Mouse (Mus musculus): ENCODE data around the gene Hoxd9. TPM values are rescaled to one million over a fixed set of nuclear protein-coding genes. Genes with fewer than 3 reads are reported as not detected.

Gene Hoxd9
- polyA plus RNA-seq, 1 experiment from 2014 or later = 17.8 TPM

DNA sequence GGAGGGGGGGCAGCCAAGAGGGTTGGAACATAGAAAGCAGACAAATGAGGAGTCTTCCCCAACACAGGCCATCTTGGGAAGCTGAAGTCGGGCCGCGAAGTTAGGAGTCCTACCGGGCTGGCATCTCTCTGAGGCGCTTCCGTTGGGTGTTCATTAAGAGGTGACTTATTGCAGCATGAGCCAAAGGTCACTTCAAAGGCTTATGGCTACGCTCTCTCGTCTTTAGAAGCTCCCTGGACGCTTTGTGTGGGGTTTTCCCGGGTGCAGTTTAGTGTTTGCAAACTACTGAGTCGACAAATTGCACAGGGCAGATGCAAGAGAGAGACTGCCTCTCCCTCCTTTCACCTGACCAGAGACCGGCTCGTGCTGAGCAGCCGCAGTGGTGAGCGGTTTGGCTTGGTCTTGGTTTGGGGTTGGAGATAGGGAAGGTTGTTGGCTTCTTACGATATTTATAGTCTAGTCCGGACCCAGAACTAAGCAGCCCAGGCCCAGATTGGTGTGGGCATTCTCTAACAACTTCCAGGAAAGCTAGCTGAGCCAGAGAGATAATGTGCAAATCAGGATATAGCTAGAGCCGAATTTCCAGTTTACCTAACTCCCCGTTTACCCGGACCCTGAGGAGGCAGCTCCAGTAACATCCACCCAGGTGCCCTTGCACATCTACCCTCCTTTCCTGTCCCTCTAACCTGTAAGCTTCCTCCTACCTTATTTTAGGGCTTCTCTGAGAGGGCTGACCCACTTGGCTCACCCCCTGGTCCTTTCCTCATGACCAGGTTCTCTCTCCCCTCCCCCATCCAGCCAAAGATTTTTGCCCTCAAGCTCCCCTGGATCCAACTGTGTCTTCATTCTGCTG is 41.3 kb downstream of the Hoxd9 start:
- Histone ChIP-seq H3K27me3 (peaks cover 95% of the 10 kb centered on the region), H3K9me3 (no peaks in the 10 kb centered on the region), H3K27ac (no peak overlapping the region), H3K36me3 (no peaks in the 10 kb centered on the region), H3K4me2 (no peak overlapping the region), H3K4me3 (replicated peaks) (no peak overlapping the region; the same call in 1 of the 2 replicates), H3K4me1 (replicated peaks) (peaks cover 61% of the 10 kb centered on the region), H3K9ac (replicated peaks) (no peak overlapping the region)
- 1% methylated on average over 20 of the region's 20 CpGs for WGBS
- ATAC-seq (ENCODE audit: insufficient number of reproducible peaks, insufficient read depth, low FRiP score, low TSS enrichment, low read depth) = no peak

DNA sequence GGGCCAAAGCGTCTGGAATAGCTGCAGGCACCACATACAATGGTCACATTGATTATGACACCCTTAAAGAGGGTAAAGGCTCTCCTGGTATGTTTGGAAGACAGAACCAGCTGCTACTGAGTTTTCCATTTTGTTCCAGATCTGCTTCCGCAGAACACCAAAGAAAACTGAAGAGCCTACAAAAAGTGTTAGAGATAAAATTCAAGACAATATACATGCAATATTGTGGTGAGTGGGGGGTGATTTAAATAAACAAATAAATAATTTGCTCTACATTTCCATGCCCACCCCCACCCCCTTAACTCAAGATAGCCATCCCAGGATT is 41.9 kb downstream of the Hoxd9 start:
- ATAC-seq (ENCODE audit: insufficient number of reproducible peaks, insufficient read depth, low FRiP score, low TSS enrichment, low read depth) = no peak
- H3K27me3 ChIP-seq = peaks cover 96% of the 10 kb centered on the region
- H3K9ac ChIP-seq (replicated peaks) = no peak overlapping the region
- H3K4me3 ChIP-seq (replicated peaks) = no peak overlapping the region
- H3K9me3 ChIP-seq = no peaks in the 10 kb centered on the region
- no peak overlapping the region for H3K4me2 ChIP-seq
- no peaks in the 10 kb centered on the region for H3K36me3 ChIP-seq
- WGBS = 8% methylated on average over 2 of the region's 2 CpGs
- no peak overlapping the region for H3K27ac ChIP-seq
- H3K4me1 ChIP-seq (replicated peaks) = peaks cover 58% of the 10 kb centered on the region

- ATAC-seq (ENCODE audit: insufficient number of reproducible peaks, insufficient read depth, low FRiP score, low TSS enrichment, low read depth) = no peak
- Histone ChIP-seq H3K27ac (no peak overlapping the region), H3K27me3 (peaks cover 96% of the 10 kb centered on the region), H3K36me3 (no peaks in the 10 kb centered on the region), H3K9me3 (no peaks in the 10 kb centered on the region), H3K4me2 (peak overlapping the region; percentile 43), H3K9ac (replicated peaks) (no peak overlapping the region), H3K4me3 (replicated peaks) (no peak overlapping the region), H3K4me1 (replicated peaks) (peaks cover 54% of the 10 kb centered on the region)
- WGBS = 3% methylated on average over 14 of the region's 14 CpGs
Observed at GRCm38 (mm10) chr2:74739869-74740268, 42.3 kb downstream of the Hoxd9 start.

DNA sequence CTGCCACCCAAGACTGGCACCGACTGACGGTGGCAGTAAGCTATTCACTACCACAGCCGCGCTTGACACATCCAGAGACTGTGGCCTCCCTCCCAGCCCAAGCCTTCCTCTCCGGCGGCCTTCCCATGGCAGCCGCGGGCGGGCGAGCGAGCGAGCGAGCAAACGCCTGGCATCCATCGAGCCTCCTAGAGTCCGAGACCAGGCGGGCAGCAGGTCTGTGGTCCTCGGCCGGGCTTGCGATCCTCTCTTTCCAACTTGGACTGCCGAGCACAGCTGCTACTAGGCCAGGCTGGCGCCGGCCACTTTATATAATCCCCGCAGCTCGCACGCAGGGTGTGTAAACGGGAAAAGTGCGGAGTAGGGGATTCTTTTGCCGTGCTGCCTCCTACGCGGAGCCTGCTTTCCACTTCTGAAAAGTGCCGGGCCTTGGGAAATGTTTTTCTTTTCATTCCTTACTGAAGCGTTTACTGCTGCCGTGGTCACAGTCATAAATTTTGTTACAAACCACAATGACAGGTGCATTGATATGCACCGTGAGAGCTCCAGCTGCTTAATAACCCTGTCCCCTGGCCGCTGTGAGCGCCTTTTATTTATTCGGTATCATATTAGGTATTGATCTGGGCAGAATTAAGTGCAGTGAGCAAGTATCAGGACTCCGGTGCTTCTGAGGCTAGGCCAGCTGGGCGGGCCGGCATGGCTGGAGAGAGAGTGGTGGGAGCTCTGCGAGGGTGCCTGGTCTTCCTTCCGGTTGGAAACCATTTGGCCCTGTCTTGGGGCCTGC is 43.0 kb downstream of the Hoxd9 start:
- Histone ChIP-seq H3K4me3 (replicated peaks) (peak overlapping the region; percentile 22; the same call in 1 of the 2 replicates), H3K9ac (replicated peaks) (no peak overlapping the region), H3K27me3 (peaks cover 96% of the 10 kb centered on the region), H3K4me2 (peak overlapping the region; percentile 43), H3K4me1 (replicated peaks) (peaks cover 50% of the 10 kb centered on the region), H3K9me3 (no peaks in the 10 kb centered on the region), H3K36me3 (no peaks in the 10 kb centered on the region), H3K27ac (no peak overlapping the region)
- ATAC-seq (ENCODE audit: insufficient number of reproducible peaks, insufficient read depth, low FRiP score, low TSS enrichment, low read depth) = no peak
- WGBS = under 1% methylated on average over 43 of the region's 43 CpGs

- Histone ChIP-seq H3K27ac (no peak overlapping the region), H3K9ac (replicated peaks) (no peak overlapping the region), H3K4me3 (replicated peaks) (no peak overlapping the region), H3K36me3 (no peaks in the 10 kb centered on the region), H3K4me1 (replicated peaks) (peaks cover 43% of the 10 kb centered on the region), H3K4me2 (no peak overlapping the region), H3K27me3 (peaks cover 96% of the 10 kb centered on the region), H3K9me3 (no peaks in the 10 kb centered on the region)
- 47% methylated on average over 2 of the region's 3 CpGs for WGBS
- no peak for ATAC-seq (ENCODE audit: insufficient number of reproducible peaks, insufficient read depth, low FRiP score, low TSS enrichment, low read depth)
Observed at GRCm38 (mm10) chr2:74741252-74741978, 43.9 kb downstream of the Hoxd9 start.

GRCm38 (mm10) chr2:74741979-74742277 is 44.4 kb downstream of the Hoxd9 start:
- Histone ChIP-seq H3K9me3 (no peaks in the 10 kb centered on the region), H3K36me3 (no peaks in the 10 kb centered on the region), H3K4me2 (no peak overlapping the region), H3K9ac (replicated peaks) (no peak overlapping the region), H3K27ac (no peak overlapping the region), H3K4me1 (replicated peaks) (peaks cover 47% of the 10 kb centered on the region), H3K27me3 (peaks cover 96% of the 10 kb centered on the region), H3K4me3 (replicated peaks) (no peak overlapping the region)
- ATAC-seq (ENCODE audit: insufficient number of reproducible peaks, insufficient read depth, low FRiP score, low TSS enrichment, low read depth) = no peak

- H3K4me3 ChIP-seq (replicated peaks) = no peak overlapping the region; the same call in 1 of the 2 replicates
- no peaks in the 10 kb centered on the region for H3K36me3 ChIP-seq
- H3K4me1 ChIP-seq (replicated peaks) = peaks cover 28% of the 10 kb centered on the region
- H3K9ac ChIP-seq (replicated peaks) = no peak overlapping the region
- H3K27me3 ChIP-seq = peaks cover 94% of the 10 kb centered on the region
- no peak for ATAC-seq (ENCODE audit: insufficient number of reproducible peaks, insufficient read depth, low FRiP score, low TSS enrichment, low read depth)
- no peaks in the 10 kb centered on the region for H3K9me3 ChIP-seq
- H3K4me2 ChIP-seq = peak overlapping the region; percentile 41; the same call in 1 of the 2 replicates
- 11% methylated on average over 6 of the region's 6 CpGs for WGBS
- no peak overlapping the region for H3K27ac ChIP-seq
Observed at GRCm38 (mm10) chr2:74745540-74746297, 48.2 kb downstream of the Hoxd9 start.

GRCm38 (mm10) chr2:74746298-74746921 is 48.9 kb downstream of the Hoxd9 start:
- no peak overlapping the region for H3K9ac ChIP-seq (replicated peaks)
- H3K4me2 ChIP-seq = peak overlapping the region; percentile 41
- WGBS = 3% methylated on average over 58 of the region's 58 CpGs

GRCm38 (mm10) chr2:74747006-74747405 is 49.5 kb downstream of the Hoxd9 start:
- 6% methylated on average over 24 of the region's 24 CpGs for WGBS
- H3K4me1 ChIP-seq (replicated peaks) = peaks cover 23% of the 10 kb centered on the region
- H3K27ac ChIP-seq = no peak overlapping the region
- no peaks in the 10 kb centered on the region for H3K9me3 ChIP-seq
- ATAC-seq (ENCODE audit: insufficient number of reproducible peaks, insufficient read depth, low FRiP score, low TSS enrichment, low read depth) = no peak
- H3K4me3 ChIP-seq (replicated peaks) = peak overlapping the region; percentile 30
- H3K27me3 ChIP-seq = peaks cover 94% of the 10 kb centered on the region
- H3K4me2 ChIP-seq = peak overlapping the region; percentile 41
- no peak overlapping the region for H3K9ac ChIP-seq (replicated peaks)
- no peaks in the 10 kb centered on the region for H3K36me3 ChIP-seq

More at GRCm38 (mm10) chr2:74746298-74746921, 48.9 kb downstream of the Hoxd9 start:
- Histone ChIP-seq H3K36me3 (no peaks in the 10 kb centered on the region), H3K4me1 (replicated peaks) (peaks cover 23% of the 10 kb centered on the region), H3K9me3 (no peaks in the 10 kb centered on the region), H3K27me3 (peaks cover 94% of the 10 kb centered on the region), H3K4me3 (replicated peaks) (peak overlapping the region; percentile 30), H3K27ac (no peak overlapping the region)
- no peak for ATAC-seq (ENCODE audit: insufficient number of reproducible peaks, insufficient read depth, low FRiP score, low TSS enrichment, low read depth)

DNA sequence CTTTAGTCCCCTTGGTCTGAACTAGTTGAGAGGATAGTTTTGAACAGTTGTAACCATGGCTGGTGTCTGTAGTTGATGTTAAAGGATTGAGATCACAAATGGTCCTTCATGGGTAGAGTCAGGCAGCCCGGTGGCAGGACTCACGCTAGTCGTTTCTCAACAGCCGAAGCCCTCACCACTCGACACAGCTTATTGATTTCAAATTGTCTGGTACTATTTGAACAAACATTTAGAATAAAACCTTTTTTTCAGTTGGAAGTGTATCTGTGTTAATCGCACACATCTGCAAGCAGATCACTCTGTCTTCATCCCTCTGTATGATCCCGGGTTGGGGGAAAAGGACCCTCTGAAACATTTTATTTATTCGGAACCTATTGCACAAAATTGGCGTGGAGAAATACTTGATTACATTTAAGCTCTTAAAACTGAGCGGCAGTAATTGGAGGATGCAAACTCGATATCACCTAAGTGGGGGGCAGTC is 50.2 kb downstream of the Hoxd9 start:
- Histone ChIP-seq H3K27me3 (peaks cover 96% of the 10 kb centered on the region), H3K9ac (replicated peaks) (no peak overlapping the region), H3K4me3 (replicated peaks) (no peak overlapping the region), H3K4me1 (replicated peaks) (peaks cover 27% of the 10 kb centered on the region), H3K9me3 (no peaks in the 10 kb centered on the region), H3K4me2 (no peak overlapping the region), H3K36me3 (no peaks in the 10 kb centered on the region), H3K27ac (no peak overlapping the region)
- 13% methylated on average over 11 of the region's 11 CpGs for WGBS
- no peak for ATAC-seq (ENCODE audit: insufficient number of reproducible peaks, insufficient read depth, low FRiP score, low TSS enrichment, low read depth)

Measured in limb, embryonic 12.5 days (tissue).